8 mouse cellular contexts compared by ENCODE assay signal in the genomic region with DNA sequence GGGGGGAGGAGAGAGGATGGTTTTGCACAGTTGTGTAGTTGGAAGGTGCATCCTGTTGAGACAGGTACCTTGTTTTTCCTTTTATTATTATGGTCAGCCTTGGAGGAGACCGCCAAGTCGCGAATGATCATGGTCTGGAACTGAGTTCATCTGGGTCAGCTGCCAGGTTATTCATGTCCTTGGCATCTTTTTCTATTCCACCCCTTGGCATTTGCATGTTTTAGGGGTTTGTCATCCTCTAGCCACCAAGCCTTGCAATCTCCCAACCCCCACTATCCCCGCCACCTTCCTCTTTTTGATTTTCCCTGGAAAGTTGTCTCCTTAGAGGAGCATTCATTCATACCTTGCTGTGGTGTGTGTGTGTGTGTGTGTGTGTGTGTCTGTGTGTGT. TPM values are rescaled to one million over a fixed set of nuclear protein-coding genes. Genes with fewer than 3 reads are reported as not detected.
DNase-seq lines count a peak whose midpoint lies in the region; ATAC-seq lines count a peak whose summit lies in the region.

No protein-coding gene starts in this region.

- H3K4me3 ChIP-seq in embryonic facial prominence, embryonic 11.5 days (ENCODE audit: low read depth, low read length): peak overlapping the region; percentile 75
- H3K4me3 ChIP-seq in hindbrain, embryonic 11.5 days (ENCODE audit: low read depth, low read length): peak overlapping the region; percentile 64
- H3K4me3 ChIP-seq in lung, embryonic 15.5 days: peak overlapping the region; percentile 75

- no peaks in the 10 kb centered on the region for H3K4me1 ChIP-seq in embryonic facial prominence, embryonic 11.5 days (ENCODE audit: control insufficient read depth, insufficient read depth, low read length)
- no peaks in the 10 kb centered on the region for H3K4me1 ChIP-seq in hindbrain, embryonic 11.5 days (replicated peaks; ENCODE audit: control insufficient read depth, insufficient read depth, low read length)
- peaks cover 12% of the 10 kb centered on the region for H3K4me1 ChIP-seq in lung, embryonic 15.5 days

- peak; percentile 31 for DNase-seq in layer of hippocampus, adult 9-11 months
- DNase-seq in layer of hippocampus, postnatal 36 days: no peak
- DNase-seq in NIH3T3 (ENCODE audit: low read depth): peak; percentile 80
- no peak for DNase-seq in embryonic facial prominence, embryonic 11.5 days (ENCODE audit: low spot score)
- DNase-seq in hindbrain, embryonic 11.5 days (ENCODE audit: low spot score): no peak
- DNase-seq in T-cell, adult 2 months (ENCODE audit: low spot score): no peak
- no peak for DNase-seq in embryo, embryonic 10 days (ENCODE audit: low spot score)

- H3K27me3 ChIP-seq in embryonic facial prominence, embryonic 11.5 days (ENCODE audit: control insufficient read depth, insufficient read depth, low read length): no peaks in the 10 kb centered on the region
- H3K27me3 ChIP-seq in hindbrain, embryonic 11.5 days (ENCODE audit: control insufficient read depth, insufficient read depth, low read length): no peaks in the 10 kb centered on the region
- no peaks in the 10 kb centered on the region for H3K27me3 ChIP-seq in lung, embryonic 15.5 days

- H3K4me2 ChIP-seq in embryonic facial prominence, embryonic 11.5 days (ENCODE audit: low read depth, low read length): peak overlapping the region; percentile 84
- H3K4me2 ChIP-seq in hindbrain, embryonic 11.5 days (replicated peaks; ENCODE audit: low read depth, low read length): peak overlapping the region; percentile 84
- peak overlapping the region; percentile 64 for H3K4me2 ChIP-seq in lung, embryonic 15.5 days

- no peaks in the 10 kb centered on the region for H3K36me3 ChIP-seq in embryonic facial prominence, embryonic 11.5 days (replicated peaks; ENCODE audit: control insufficient read depth, insufficient read depth, low read depth, low read length)
- H3K36me3 ChIP-seq in hindbrain, embryonic 11.5 days (ENCODE audit: control insufficient read depth, insufficient read depth, low read length): no peaks in the 10 kb centered on the region
- H3K36me3 ChIP-seq in lung, embryonic 15.5 days: no peaks in the 10 kb centered on the region

- no peak for ATAC-seq in embryonic facial prominence, embryonic 11.5 days (replicated peaks; ENCODE audit: insufficient number of reproducible peaks, low FRiP score, low TSS enrichment, low read depth)
- no peak for ATAC-seq in hindbrain, embryonic 11.5 days (ENCODE audit: low FRiP score)
- ATAC-seq in lung, embryonic 15.5 days (ENCODE audit: borderline replicate concordance, extremely low read depth, low FRiP score, low TSS enrichment): no peak

- H3K27ac ChIP-seq in embryonic facial prominence, embryonic 11.5 days (replicated peaks; ENCODE audit: low read depth, low read length): no peak overlapping the region
- no peak overlapping the region for H3K27ac ChIP-seq in hindbrain, embryonic 11.5 days (ENCODE audit: low read depth, low read length)
- H3K27ac ChIP-seq in lung, embryonic 15.5 days: peak overlapping the region; percentile 65; the same call in 1 of the 2 replicates

- 21% methylated on average over 4 of the region's 4 CpGs for WGBS in embryonic facial prominence, embryonic 11.5 days
- 19% methylated on average over 4 of the region's 4 CpGs for WGBS in hindbrain, embryonic 11.5 days
- whole genome bisulfite sequencing in lung, embryonic 15.5 days: 28% methylated on average over 4 of the region's 4 CpGs

- no peaks in the 10 kb centered on the region for H3K9me3 ChIP-seq in embryonic facial prominence, embryonic 11.5 days (replicated peaks; ENCODE audit: control insufficient read depth, low read length)
- no peaks in the 10 kb centered on the region for H3K9me3 ChIP-seq in hindbrain, embryonic 11.5 days (ENCODE audit: control insufficient read depth, low read length)
- H3K9me3 ChIP-seq in lung, embryonic 15.5 days: no peaks in the 10 kb centered on the region

- H3K9ac ChIP-seq in embryonic facial prominence, embryonic 11.5 days (replicated peaks; ENCODE audit: low read length): peak overlapping the region; percentile 64
- H3K9ac ChIP-seq in hindbrain, embryonic 11.5 days (ENCODE audit: low read depth, low read length): peak overlapping the region; percentile 65
- H3K9ac ChIP-seq in lung, embryonic 15.5 days: peak overlapping the region; percentile 69

RNA-seq across cellular contexts. Expression of gene Cyld, which starts 0.8 kb away (rescaled TPM):
- 10 to 100 TPM; 83.1 to 89.8 TPM for total RNA-seq in layer of hippocampus, postnatal 36 days (2021)
- 13.5 and 14.3 TPM in 2 replicates for polyA plus RNA-seq in embryonic facial prominence, embryonic 11.5 days (2014; fragmentation: Nextera tagmentation; extraction: Ambion mirVana)
- 15.7 and 16.0 TPM in 2 replicates for polyA plus RNA-seq in hindbrain, embryonic 11.5 days (2014; fragmentation: Nextera tagmentation; extraction: Ambion mirVana)
- 13.2 and 15.8 TPM in 2 replicates for polyA plus RNA-seq in lung, embryonic 15.5 days (2015; fragmentation: Nextera tagmentation; extraction: Ambion mirVana)

RNA-seq across cellular contexts. Expression of gene Nod2, which starts 50.5 kb away (rescaled TPM):
- total RNA-seq in layer of hippocampus, postnatal 36 days (2021): under 1 TPM; 0.27 to 0.30 TPM
- 0.17 and 0.18 TPM in 2 replicates for polyA plus RNA-seq in embryonic facial prominence, embryonic 11.5 days (2014; fragmentation: Nextera tagmentation; extraction: Ambion mirVana)
- 0.13 and 0.14 TPM in 2 replicates for polyA plus RNA-seq in hindbrain, embryonic 11.5 days (2014; fragmentation: Nextera tagmentation; extraction: Ambion mirVana)
- 0.11 and 0.21 TPM in 2 replicates for polyA plus RNA-seq in lung, embryonic 15.5 days (2015; fragmentation: Nextera tagmentation; extraction: Ambion mirVana)

Comparison
In these comparisons a context has a peak if more than half of its experiments do, and no peak if none do; other contexts are left out.
1. DNase-seq: peak in layer of hippocampus, adult 9-11 months (single experiment) and NIH3T3 (single experiment); none in layer of hippocampus, postnatal 36 days (0 of 2), embryonic facial prominence, embryonic 11.5 days (single experiment), hindbrain, embryonic 11.5 days (single experiment), T-cell, adult 2 months (single experiment) and embryo, embryonic 10 days (single experiment).
2. Peak in every context shown above with its lines, with median percentiles within 50 percentile points of each other: H3K4me2 ChIP-seq, H3K4me3 ChIP-seq and H3K9ac ChIP-seq.